Mouse (Mus musculus): ENCODE measurements around the gene Ccdc70. TPM values are rescaled to one million over a fixed set of nuclear protein-coding genes. Genes with fewer than 3 reads are reported as not detected.
"Not testable (repeated sequence)": the region's sequence is repeated elsewhere in the genome, so short reads cannot be mapped to it uniquely, and the experiment has no call there.

The Ccdc70 gene
- polyA plus RNA-seq (2014; fragmentation: Nextera tagmentation; extraction: Ambion mirVana): not detected in 2 replicates

DNA sequence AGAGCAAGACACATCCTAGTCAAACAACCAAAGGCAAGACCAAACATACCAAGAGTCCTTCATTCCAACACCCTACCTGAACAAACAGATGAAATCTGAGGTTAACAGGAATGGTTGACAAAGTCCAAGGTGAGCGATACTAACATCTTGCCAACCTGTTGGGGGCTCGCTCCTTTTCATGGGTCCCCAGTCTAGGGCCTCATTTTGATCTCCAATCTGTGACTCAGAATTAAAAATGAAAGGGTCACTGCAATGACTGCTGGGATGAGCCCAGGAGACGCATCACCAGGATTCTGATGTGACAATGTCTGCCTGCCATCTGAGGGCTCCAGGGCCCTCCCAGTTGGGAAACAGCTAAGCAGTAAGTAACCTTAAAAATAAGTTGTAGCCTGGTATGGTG is at the start of gene Ccdc70:
Gene Ccdc70 (plus strand): TSS at position 301 of the 400 bp plus-strand sequence.
- no peaks in the 10 kb centered on the region for H3K9me3 ChIP-seq (replicated peaks; ENCODE audit: control insufficient read depth, low read length)
- H3K4me3 ChIP-seq (ENCODE audit: low read depth, low read length): no peak within 1 kb of the TSS
- H3K27ac ChIP-seq (replicated peaks; ENCODE audit: low read depth, low read length): no peak within 1 kb of the TSS
- 91% methylated on average over 3 of the region's 3 CpGs for WGBS
- H3K27me3 ChIP-seq (ENCODE audit: control insufficient read depth, insufficient read depth, low read length): no peaks in the 10 kb centered on the region
- H3K4me2 ChIP-seq (ENCODE audit: low read depth, low read length): no peak within 1 kb of the TSS
- H3K9ac ChIP-seq (replicated peaks; ENCODE audit: low read length): no peak within 1 kb of the TSS
- no peaks in the 10 kb centered on the region for H3K36me3 ChIP-seq (replicated peaks; ENCODE audit: control insufficient read depth, insufficient read depth, low read depth, low read length)
- H3K4me1 ChIP-seq (ENCODE audit: control insufficient read depth, insufficient read depth, low read length): no peaks in the 10 kb centered on the region
- DNase-seq (ENCODE audit: low spot score) (no peak), ATAC-seq (replicated peaks; ENCODE audit: insufficient number of reproducible peaks, low FRiP score, low TSS enrichment, low read depth) (no peak)

DNA sequence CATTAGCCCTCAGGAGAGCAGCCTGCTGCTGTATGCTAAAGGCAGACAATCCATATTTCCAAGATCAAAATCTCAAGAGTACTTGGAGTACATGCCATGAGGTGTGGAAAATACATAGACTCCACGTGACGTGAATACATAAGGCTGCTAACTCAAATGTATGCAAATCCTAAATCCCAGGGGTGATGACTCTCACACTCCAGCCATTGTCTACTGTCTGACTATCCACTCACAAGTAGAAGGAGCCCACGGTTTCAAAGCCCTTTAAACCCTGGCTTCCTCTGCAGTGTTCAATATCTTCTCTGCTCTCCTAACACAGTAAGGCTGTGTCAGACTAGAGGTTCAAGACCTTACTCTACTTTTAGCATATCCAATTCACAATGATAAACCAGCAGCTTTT is 38.8 kb upstream of the Ccdc70 start:
- not testable (repeated sequence) for H3K9ac ChIP-seq (replicated peaks; ENCODE audit: low read length); ATAC-seq (replicated peaks; ENCODE audit: insufficient number of reproducible peaks, low FRiP score, low TSS enrichment, low read depth)

GRCm38 (mm10) chr8:21932610-21933009 is 37.0 kb upstream of the Ccdc70 start, which contains the start of gene Defb15:
TSS of gene Defb15 (minus strand) at chr8:21932710.
- no peak for DNase-seq (ENCODE audit: low spot score)
- Histone ChIP-seq H3K27ac (replicated peaks; ENCODE audit: low read depth, low read length) (no peak within 1 kb of the TSS), H3K36me3 (replicated peaks; ENCODE audit: control insufficient read depth, insufficient read depth, low read depth, low read length) (no peaks in the 10 kb centered on the region), H3K4me3 (ENCODE audit: low read depth, low read length) (no peak within 1 kb of the TSS), H3K9me3 (replicated peaks; ENCODE audit: control insufficient read depth, low read length) (no peaks in the 10 kb centered on the region), H3K4me2 (ENCODE audit: low read depth, low read length) (no peak within 1 kb of the TSS), H3K4me1 (ENCODE audit: control insufficient read depth, insufficient read depth, low read length) (no peaks in the 10 kb centered on the region), H3K27me3 (ENCODE audit: control insufficient read depth, insufficient read depth, low read length) (no peaks in the 10 kb centered on the region), H3K9ac (replicated peaks; ENCODE audit: low read length) (no peak within 1 kb of the TSS)
- WGBS: 91% methylated on average over 6 of the region's 6 CpGs
- no peak for ATAC-seq (replicated peaks; ENCODE audit: insufficient number of reproducible peaks, low FRiP score, low TSS enrichment, low read depth)

More for the DNA sequence above, 38.8 kb upstream of the Ccdc70 start:
- not testable (repeated sequence) for H3K36me3 ChIP-seq (replicated peaks; ENCODE audit: control insufficient read depth, insufficient read depth, low read depth, low read length); H3K4me3 ChIP-seq (ENCODE audit: low read depth, low read length); DNase-seq (ENCODE audit: low spot score); H3K4me1 ChIP-seq (ENCODE audit: control insufficient read depth, insufficient read depth, low read length); H3K27ac ChIP-seq (replicated peaks; ENCODE audit: low read depth, low read length); H3K4me2 ChIP-seq (ENCODE audit: low read depth, low read length); H3K9me3 ChIP-seq (replicated peaks; ENCODE audit: control insufficient read depth, low read length); H3K27me3 ChIP-seq (ENCODE audit: control insufficient read depth, insufficient read depth, low read length)
- WGBS: 82% methylated on average over 3 of the region's 3 CpGs

DNA sequence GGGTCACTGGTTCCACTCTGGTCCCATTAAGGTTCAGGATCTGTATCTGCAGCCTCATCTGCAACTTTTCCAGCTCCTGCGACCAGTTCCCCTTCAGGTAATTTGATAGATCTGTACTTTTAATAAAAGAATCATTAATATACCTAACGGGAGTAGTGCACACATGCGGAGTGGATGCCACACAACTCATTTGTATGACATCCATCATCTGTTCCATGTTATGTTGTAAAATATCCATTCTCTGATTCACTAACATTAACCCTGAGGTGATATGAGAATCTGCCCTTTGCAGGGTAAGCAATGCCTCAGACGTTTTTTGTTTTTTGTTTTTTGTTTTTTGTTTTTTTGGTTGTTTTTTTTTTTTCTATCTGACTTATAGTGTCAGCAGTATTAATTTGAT is 31.5 kb upstream of the Ccdc70 start, which contains the start of gene Defb35:
Gene Defb35 (plus strand): TSS at position 301 of the 400 bp plus-strand sequence.
- not testable (repeated sequence) for H3K9me3 ChIP-seq (replicated peaks; ENCODE audit: control insufficient read depth, low read length); ATAC-seq (replicated peaks; ENCODE audit: insufficient number of reproducible peaks, low FRiP score, low TSS enrichment, low read depth); H3K4me1 ChIP-seq (ENCODE audit: control insufficient read depth, insufficient read depth, low read length); H3K9ac ChIP-seq (replicated peaks; ENCODE audit: low read length); H3K4me2 ChIP-seq (ENCODE audit: low read depth, low read length); H3K4me3 ChIP-seq (ENCODE audit: low read depth, low read length); H3K27ac ChIP-seq (replicated peaks; ENCODE audit: low read depth, low read length); DNase-seq (ENCODE audit: low spot score); H3K36me3 ChIP-seq (replicated peaks; ENCODE audit: control insufficient read depth, insufficient read depth, low read depth, low read length); H3K27me3 ChIP-seq (ENCODE audit: control insufficient read depth, insufficient read depth, low read length)
- 84% methylated on average over 4 of the region's 4 CpGs for WGBS

DNA sequence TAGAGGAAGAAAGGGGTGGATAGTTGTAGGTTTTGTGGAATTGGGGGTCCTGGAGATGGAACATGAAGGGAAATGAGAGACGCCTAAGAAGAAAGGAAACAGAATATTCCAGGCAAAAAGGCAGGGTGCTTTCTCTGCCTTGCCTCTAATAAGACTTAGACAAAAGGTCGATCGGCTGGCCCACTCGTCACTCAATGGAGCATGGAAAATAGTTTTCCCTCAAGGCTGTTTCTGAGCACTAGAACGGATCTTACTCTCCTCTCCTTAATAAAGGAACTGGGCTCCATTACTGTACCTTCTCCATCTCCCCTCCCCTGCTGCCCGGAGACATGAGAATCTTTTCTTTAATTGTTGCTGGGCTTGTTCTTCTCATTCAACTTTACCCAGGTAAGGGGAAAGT is 23.1 kb upstream of the Ccdc70 start, which contains the start of gene Defb13:
Gene Defb13 (plus strand): TSS at position 301 of the 400 bp plus-strand sequence.
- no peaks in the 10 kb centered on the region for H3K36me3 ChIP-seq (replicated peaks; ENCODE audit: control insufficient read depth, insufficient read depth, low read depth, low read length)
- WGBS: 77% methylated on average over 6 of the region's 6 CpGs

GRCm38 (mm10) chr8:21947311-21948017 is 22.1 kb upstream of the Ccdc70 start:
- Histone ChIP-seq H3K4me1 (ENCODE audit: control insufficient read depth, insufficient read depth, low read length) (no peaks in the 10 kb centered on the region), H3K4me3 (ENCODE audit: low read depth, low read length) (no peak overlapping the region), H3K36me3 (replicated peaks; ENCODE audit: control insufficient read depth, insufficient read depth, low read depth, low read length) (no peaks in the 10 kb centered on the region), H3K27me3 (ENCODE audit: control insufficient read depth, insufficient read depth, low read length) (no peaks in the 10 kb centered on the region), H3K9ac (replicated peaks; ENCODE audit: low read length) (no peak overlapping the region), H3K9me3 (replicated peaks; ENCODE audit: control insufficient read depth, low read length) (no peaks in the 10 kb centered on the region), H3K27ac (replicated peaks; ENCODE audit: low read depth, low read length) (no peak overlapping the region), H3K4me2 (ENCODE audit: low read depth, low read length) (no peak overlapping the region)
- ATAC-seq (replicated peaks; ENCODE audit: insufficient number of reproducible peaks, low FRiP score, low TSS enrichment, low read depth) (no peak), DNase-seq (ENCODE audit: low spot score) (no peak)
- WGBS: 72% methylated on average over 9 of the region's 9 CpGs

More for the DNA sequence above, 23.1 kb upstream of the Ccdc70 start, which contains the start of gene Defb13:
- no peak within 1 kb of the TSS; the same call in 1 of the 2 replicates for H3K4me2 ChIP-seq (ENCODE audit: low read depth, low read length)
- no peak within 1 kb of the TSS for H3K27ac ChIP-seq (replicated peaks; ENCODE audit: low read depth, low read length)
- H3K4me3 ChIP-seq (ENCODE audit: low read depth, low read length): no peak within 1 kb of the TSS
- H3K9me3 ChIP-seq (replicated peaks; ENCODE audit: control insufficient read depth, low read length): no peaks in the 10 kb centered on the region
- no peak for ATAC-seq (replicated peaks; ENCODE audit: insufficient number of reproducible peaks, low FRiP score, low TSS enrichment, low read depth)
- no peak for DNase-seq (ENCODE audit: low spot score)
- H3K4me1 ChIP-seq (ENCODE audit: control insufficient read depth, insufficient read depth, low read length): no peaks in the 10 kb centered on the region
- H3K27me3 ChIP-seq (ENCODE audit: control insufficient read depth, insufficient read depth, low read length): no peaks in the 10 kb centered on the region
- H3K9ac ChIP-seq (replicated peaks; ENCODE audit: low read length): no peak within 1 kb of the TSS

DNA sequence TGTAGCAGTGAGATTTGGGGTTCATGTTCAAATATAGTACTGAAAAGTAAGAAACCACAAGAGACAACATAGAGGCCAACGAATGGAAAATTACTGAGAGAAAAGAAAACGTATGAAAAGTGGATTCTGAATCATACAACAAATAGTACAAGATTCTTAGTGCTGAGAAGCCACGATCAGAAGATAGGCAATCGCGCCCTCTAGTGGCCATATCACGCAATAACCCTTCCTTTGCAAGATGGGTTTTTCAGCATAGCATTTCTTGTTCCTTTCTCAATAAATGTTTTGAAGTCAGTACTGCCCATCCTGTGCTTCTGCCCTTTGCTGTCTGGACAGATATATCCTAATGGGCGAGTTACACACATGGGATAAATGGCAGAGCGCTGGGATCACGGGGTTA is 14.3 kb upstream of the Ccdc70 start:
- H3K36me3 ChIP-seq (replicated peaks; ENCODE audit: control insufficient read depth, insufficient read depth, low read depth, low read length): no peaks in the 10 kb centered on the region
- H3K4me2 ChIP-seq (ENCODE audit: low read depth, low read length): no peak overlapping the region
- H3K4me3 ChIP-seq (ENCODE audit: low read depth, low read length): no peak overlapping the region
- no peaks in the 10 kb centered on the region for H3K27me3 ChIP-seq (ENCODE audit: control insufficient read depth, insufficient read depth, low read length)
- no peaks in the 10 kb centered on the region for H3K9me3 ChIP-seq (replicated peaks; ENCODE audit: control insufficient read depth, low read length)
- WGBS: 7% methylated on average over 9 of the region's 9 CpGs
- no peak overlapping the region for H3K9ac ChIP-seq (replicated peaks; ENCODE audit: low read length)
- no peak for ATAC-seq (replicated peaks; ENCODE audit: insufficient number of reproducible peaks, low FRiP score, low TSS enrichment, low read depth)
- H3K4me1 ChIP-seq (ENCODE audit: control insufficient read depth, insufficient read depth, low read length): no peaks in the 10 kb centered on the region
- no peak overlapping the region for H3K27ac ChIP-seq (replicated peaks; ENCODE audit: low read depth, low read length)
- peak; percentile 69 for DNase-seq (ENCODE audit: low spot score)

GRCm38 (mm10) chr8:21956336-21956735 is 13.2 kb upstream of the Ccdc70 start:
- no peak for ATAC-seq (replicated peaks; ENCODE audit: insufficient number of reproducible peaks, low FRiP score, low TSS enrichment, low read depth)
- DNase-seq (ENCODE audit: low spot score): no peak
- Histone ChIP-seq H3K9me3 (replicated peaks; ENCODE audit: control insufficient read depth, low read length) (no peaks in the 10 kb centered on the region), H3K4me2 (ENCODE audit: low read depth, low read length) (no peak overlapping the region), H3K27ac (replicated peaks; ENCODE audit: low read depth, low read length) (no peak overlapping the region), H3K9ac (replicated peaks; ENCODE audit: low read length) (no peak overlapping the region), H3K27me3 (ENCODE audit: control insufficient read depth, insufficient read depth, low read length) (no peaks in the 10 kb centered on the region), H3K4me3 (ENCODE audit: low read depth, low read length) (no peak overlapping the region), H3K36me3 (replicated peaks; ENCODE audit: control insufficient read depth, insufficient read depth, low read depth, low read length) (no peaks in the 10 kb centered on the region), H3K4me1 (ENCODE audit: control insufficient read depth, insufficient read depth, low read length) (no peaks in the 10 kb centered on the region)
- WGBS: 86% methylated on average over 3 of the region's 3 CpGs
